Mouse (Mus musculus): ENCODE measurements around the gene Olfr629. TPM values are rescaled to one million over a fixed set of nuclear protein-coding genes. Genes with fewer than 3 reads are reported as not detected.
"Not testable (repeated sequence)": the region's sequence is repeated elsewhere in the genome, so short reads cannot be mapped to it uniquely, and the experiment has no call there.

Gene Olfr629
- polyA plus RNA-seq, 1 experiment from 2014 or later, result not detected

GRCm38 (mm10) chr7:103730074-103730473 lies 14.7 kb downstream of the Olfr629 start, which contains the start of gene Olfr628:
TSS of gene Olfr628 (plus strand) at chr7:103730374.
- Histone ChIP-seq H3K36me3 (ENCODE audit: control insufficient read depth, insufficient read depth, low read length) (no peaks in the 10 kb centered on the region), H3K9ac (replicated peaks; ENCODE audit: low read depth, low read length) (no peak within 1 kb of the TSS), H3K9me3 (ENCODE audit: control insufficient read depth, low read length) (no peaks in the 10 kb centered on the region), H3K27me3 (ENCODE audit: control insufficient read depth, insufficient read depth, low read length) (no peaks in the 10 kb centered on the region), H3K27ac (ENCODE audit: low read depth, low read length) (no peak within 1 kb of the TSS), H3K4me2 (ENCODE audit: low read depth, low read length) (no peak within 1 kb of the TSS), H3K4me3 (ENCODE audit: low read depth, low read length) (no peak within 1 kb of the TSS), H3K4me1 (ENCODE audit: control insufficient read depth, insufficient read depth, low read length) (no peaks in the 10 kb centered on the region)
- 94% methylated on average over 1 of the region's 1 CpGs for WGBS
- ATAC-seq (ENCODE audit: low read depth), result no peak

- not testable (repeated sequence) for H3K4me2 ChIP-seq (ENCODE audit: low read depth, low read length); H3K9me3 ChIP-seq (ENCODE audit: control insufficient read depth, low read length); H3K9ac ChIP-seq (replicated peaks; ENCODE audit: low read depth, low read length); ATAC-seq (ENCODE audit: low read depth); H3K4me3 ChIP-seq (ENCODE audit: low read depth, low read length); H3K27me3 ChIP-seq (ENCODE audit: control insufficient read depth, insufficient read depth, low read length); H3K27ac ChIP-seq (ENCODE audit: low read depth, low read length); H3K36me3 ChIP-seq (ENCODE audit: control insufficient read depth, insufficient read depth, low read length); H3K4me1 ChIP-seq (ENCODE audit: control insufficient read depth, insufficient read depth, low read length)
- 96% methylated on average over 1 of the region's 1 CpGs for WGBS
Observed at GRCm38 (mm10) chr7:103716398-103716797, 28.3 kb downstream of the Olfr629 start.

DNA sequence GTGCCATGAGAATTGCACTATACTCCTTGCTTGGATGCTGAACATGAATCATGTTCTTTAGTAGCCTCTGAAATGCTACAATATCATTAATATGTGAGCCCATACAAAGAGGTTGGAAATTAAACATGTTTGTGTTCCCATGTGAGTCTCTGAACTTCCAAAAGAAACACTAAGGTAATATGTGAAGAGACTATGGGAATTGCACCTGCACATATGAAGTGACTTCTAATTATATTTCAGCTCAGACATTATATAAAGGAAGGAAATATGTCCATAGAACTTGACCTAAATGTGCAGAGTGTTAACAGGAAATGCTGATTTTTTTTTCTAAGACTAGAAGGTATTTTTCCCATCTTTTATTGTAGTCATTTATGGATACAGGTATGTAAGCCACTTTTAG lies 30.4 kb downstream of the Olfr629 start, which contains the start of gene Olfr243:
Gene Olfr243 (plus strand): TSS at position 301 of the 400 bp plus-strand sequence.
- Histone ChIP-seq H3K27me3 (ENCODE audit: control insufficient read depth, insufficient read depth, low read length) (no peaks in the 10 kb centered on the region), H3K9ac (replicated peaks; ENCODE audit: low read depth, low read length) (no peak within 1 kb of the TSS)
- no peak for ATAC-seq (ENCODE audit: low read depth)

DNA sequence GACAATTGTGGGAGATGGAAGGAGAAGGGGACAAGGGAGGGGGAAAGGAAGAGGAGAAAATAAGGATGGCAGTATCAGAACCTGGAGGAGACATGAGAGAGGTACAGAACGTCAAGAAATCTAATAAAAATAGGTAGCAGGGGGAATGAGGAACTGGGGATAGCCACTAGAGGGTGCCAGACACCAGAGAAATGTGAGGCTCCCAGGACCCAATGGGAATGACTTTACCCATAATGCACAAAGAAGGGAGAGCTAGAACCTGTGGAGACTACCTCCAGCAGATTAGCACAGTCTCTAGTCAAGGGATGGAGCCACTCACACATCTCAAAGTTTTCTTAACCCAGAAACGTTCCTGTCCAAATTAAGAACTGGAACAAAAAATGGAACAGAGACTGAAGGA lies 32.7 kb downstream of the Olfr629 start:
- H3K4me2 ChIP-seq (ENCODE audit: low read depth, low read length), result no peak overlapping the region
- no peak for ATAC-seq (ENCODE audit: low read depth)
- no peak overlapping the region for H3K27ac ChIP-seq (ENCODE audit: low read depth, low read length)
- no peaks in the 10 kb centered on the region for H3K4me1 ChIP-seq (ENCODE audit: control insufficient read depth, insufficient read depth, low read length)
- H3K9me3 ChIP-seq (ENCODE audit: control insufficient read depth, low read length), result no peaks in the 10 kb centered on the region
- WGBS, result 36% methylated on average over 2 of the region's 2 CpGs
- no peak overlapping the region for H3K9ac ChIP-seq (replicated peaks; ENCODE audit: low read depth, low read length)
- no peak overlapping the region for H3K4me3 ChIP-seq (ENCODE audit: low read depth, low read length)
- H3K36me3 ChIP-seq (ENCODE audit: control insufficient read depth, insufficient read depth, low read length), result no peaks in the 10 kb centered on the region
- H3K27me3 ChIP-seq (ENCODE audit: control insufficient read depth, insufficient read depth, low read length), result no peaks in the 10 kb centered on the region

More for the DNA sequence above, 30.4 kb downstream of the Olfr629 start, which contains the start of gene Olfr243:
- no peaks in the 10 kb centered on the region for H3K9me3 ChIP-seq (ENCODE audit: control insufficient read depth, low read length)
- no peaks in the 10 kb centered on the region for H3K4me1 ChIP-seq (ENCODE audit: control insufficient read depth, insufficient read depth, low read length)
- H3K4me3 ChIP-seq (ENCODE audit: low read depth, low read length), result no peak within 1 kb of the TSS
- H3K4me2 ChIP-seq (ENCODE audit: low read depth, low read length), result no peak within 1 kb of the TSS
- no peaks in the 10 kb centered on the region for H3K36me3 ChIP-seq (ENCODE audit: control insufficient read depth, insufficient read depth, low read length)
- no peak within 1 kb of the TSS for H3K27ac ChIP-seq (ENCODE audit: low read depth, low read length)

DNA sequence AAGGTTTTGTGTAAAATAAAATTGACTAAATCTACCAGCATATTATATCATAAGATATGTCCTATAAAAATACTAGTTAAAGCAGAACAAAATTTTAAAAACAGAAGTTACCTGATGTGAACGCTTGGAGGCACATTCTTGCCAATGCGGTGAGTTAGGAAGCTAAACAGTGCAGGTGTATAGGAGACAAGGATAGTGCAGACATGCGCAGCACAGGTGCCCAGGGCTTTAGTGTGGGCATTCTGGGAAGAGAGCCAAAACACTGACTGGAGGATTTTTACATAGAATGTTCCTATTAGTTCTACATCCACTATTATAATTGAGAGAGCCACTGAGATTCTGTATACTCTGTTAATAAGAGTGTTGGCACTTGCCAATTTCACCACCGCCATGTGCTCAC lies 45.3 kb downstream of the Olfr629 start:
- Histone ChIP-seq H3K36me3 (ENCODE audit: control insufficient read depth, insufficient read depth, low read length) (no peaks in the 10 kb centered on the region), H3K27ac (ENCODE audit: low read depth, low read length) (no peak overlapping the region), H3K9me3 (ENCODE audit: control insufficient read depth, low read length) (no peaks in the 10 kb centered on the region), H3K4me2 (ENCODE audit: low read depth, low read length) (no peak overlapping the region), H3K4me1 (ENCODE audit: control insufficient read depth, insufficient read depth, low read length) (no peaks in the 10 kb centered on the region), H3K9ac (replicated peaks; ENCODE audit: low read depth, low read length) (no peak overlapping the region), H3K4me3 (ENCODE audit: low read depth, low read length) (no peak overlapping the region), H3K27me3 (ENCODE audit: control insufficient read depth, insufficient read depth, low read length) (no peaks in the 10 kb centered on the region)
- no peak for ATAC-seq (ENCODE audit: low read depth)
- WGBS, result 89% methylated on average over 4 of the region's 4 CpGs

Other genes starting within 250 kb of the Olfr629 start
- gene Olfr609, start 246.9 kb downstream of the Olfr629 start, polyA plus RNA-seq (2014; fragmentation: Nextera tagmentation; extraction: Ambion mirVana), result not detected in 2 replicates
- gene Olfr610, start 232.8 kb downstream of the Olfr629 start, polyA plus RNA-seq (2014; fragmentation: Nextera tagmentation; extraction: Ambion mirVana), result not detected in 2 replicates
- not detected in 2 replicates for gene Olfr611, start 224.1 kb downstream of the Olfr629 start, polyA plus RNA-seq (2014; fragmentation: Nextera tagmentation; extraction: Ambion mirVana)
- not detected in 2 replicates for gene Olfr612, start 202.2 kb downstream of the Olfr629 start, polyA plus RNA-seq (2014; fragmentation: Nextera tagmentation; extraction: Ambion mirVana)
- gene Olfr613, start 196.9 kb downstream of the Olfr629 start, polyA plus RNA-seq (2014; fragmentation: Nextera tagmentation; extraction: Ambion mirVana), result not detected in 2 replicates
- gene Olfr615, start 188.9 kb downstream of the Olfr629 start, polyA plus RNA-seq (2014; fragmentation: Nextera tagmentation; extraction: Ambion mirVana), result not detected in 2 replicates
- not detected in 2 replicates for gene Olfr616, start 175.8 kb downstream of the Olfr629 start, polyA plus RNA-seq (2014; fragmentation: Nextera tagmentation; extraction: Ambion mirVana)
- not detected in 2 replicates for gene Olfr617, start 171.9 kb downstream of the Olfr629 start, polyA plus RNA-seq (2014; fragmentation: Nextera tagmentation; extraction: Ambion mirVana)
- gene Olfr618, start 154.8 kb downstream of the Olfr629 start, polyA plus RNA-seq (2014; fragmentation: Nextera tagmentation; extraction: Ambion mirVana), result not detected in 2 replicates
- not detected in 2 replicates for gene Olfr619, start 144.4 kb downstream of the Olfr629 start, polyA plus RNA-seq (2014; fragmentation: Nextera tagmentation; extraction: Ambion mirVana)
- not detected in 2 replicates for gene Olfr620, start 132.4 kb downstream of the Olfr629 start, polyA plus RNA-seq (2014; fragmentation: Nextera tagmentation; extraction: Ambion mirVana)
- not detected in 2 replicates for gene Olfr622, start 102.2 kb downstream of the Olfr629 start, polyA plus RNA-seq (2014; fragmentation: Nextera tagmentation; extraction: Ambion mirVana)
- not detected in 2 replicates for gene Olfr623, start 81.2 kb downstream of the Olfr629 start, polyA plus RNA-seq (2014; fragmentation: Nextera tagmentation; extraction: Ambion mirVana)
- gene Olfr624, start 73.8 kb downstream of the Olfr629 start, polyA plus RNA-seq (2014; fragmentation: Nextera tagmentation; extraction: Ambion mirVana), result not detected in 2 replicates
- not detected in 2 replicates for gene Olfr625-ps1, start 62.2 kb downstream of the Olfr629 start, polyA plus RNA-seq (2014; fragmentation: Nextera tagmentation; extraction: Ambion mirVana)
- not detected in 2 replicates for gene Olfr243, start 30.3 kb downstream of the Olfr629 start, polyA plus RNA-seq (2014; fragmentation: Nextera tagmentation; extraction: Ambion mirVana)
- gene Olfr628, start 14.6 kb downstream of the Olfr629 start, polyA plus RNA-seq (2014; fragmentation: Nextera tagmentation; extraction: Ambion mirVana), result not detected in 2 replicates
- not detected in 2 replicates for gene Olfr630, start 12.4 kb upstream of the Olfr629 start, polyA plus RNA-seq (2014; fragmentation: Nextera tagmentation; extraction: Ambion mirVana)
- not detected in 2 replicates for gene Olfr69, start 26.7 kb upstream of the Olfr629 start, polyA plus RNA-seq (2014; fragmentation: Nextera tagmentation; extraction: Ambion mirVana)
- not detected in 2 replicates for gene Olfr68, start 34.8 kb upstream of the Olfr629 start, polyA plus RNA-seq (2014; fragmentation: Nextera tagmentation; extraction: Ambion mirVana)
- not detected in 2 replicates for gene Olfr67, start 46.9 kb upstream of the Olfr629 start, polyA plus RNA-seq (2014; fragmentation: Nextera tagmentation; extraction: Ambion mirVana)
- 1,217 and 1,461 TPM in 2 replicates for gene Hbb-bt, start 69.1 kb upstream of the Olfr629 start, polyA plus RNA-seq (2014; fragmentation: Nextera tagmentation; extraction: Ambion mirVana)
- 2,922 and 4,105 TPM in 2 replicates for gene Hbb-bs, start 83.2 kb upstream of the Olfr629 start, polyA plus RNA-seq (2014; fragmentation: Nextera tagmentation; extraction: Ambion mirVana)
- not detected in 2 replicates for gene Hbb-bh2, start 95.6 kb upstream of the Olfr629 start, polyA plus RNA-seq (2014; fragmentation: Nextera tagmentation; extraction: Ambion mirVana)
- 1.5 and 5.1 TPM in 2 replicates for gene Hbb-bh1, start 98.2 kb upstream of the Olfr629 start, polyA plus RNA-seq (2014; fragmentation: Nextera tagmentation; extraction: Ambion mirVana)
- 261 and 1,449 TPM in 2 replicates for gene Hbb-y, start 108.3 kb upstream of the Olfr629 start, polyA plus RNA-seq (2014; fragmentation: Nextera tagmentation; extraction: Ambion mirVana)
- gene Olfr66, start 141.3 kb upstream of the Olfr629 start, polyA plus RNA-seq (2014; fragmentation: Nextera tagmentation; extraction: Ambion mirVana), result not detected in 2 replicates
- not detected in 2 replicates for gene Olfr64, start 149.5 kb upstream of the Olfr629 start, polyA plus RNA-seq (2014; fragmentation: Nextera tagmentation; extraction: Ambion mirVana)
- not detected in 2 replicates for gene Olfr65, start 158.5 kb upstream of the Olfr629 start, polyA plus RNA-seq (2014; fragmentation: Nextera tagmentation; extraction: Ambion mirVana)
- gene Olfr631, start 183.9 kb upstream of the Olfr629 start, polyA plus RNA-seq (2014; fragmentation: Nextera tagmentation; extraction: Ambion mirVana), result not detected in 2 replicates
- not detected in 2 replicates for gene Olfr632, start 189.4 kb upstream of the Olfr629 start, polyA plus RNA-seq (2014; fragmentation: Nextera tagmentation; extraction: Ambion mirVana)
- gene Olfr633, start 199.5 kb upstream of the Olfr629 start, polyA plus RNA-seq (2014; fragmentation: Nextera tagmentation; extraction: Ambion mirVana), result not detected in 2 replicates
- gene Olfr635, start 226.2 kb upstream of the Olfr629 start, polyA plus RNA-seq (2014; fragmentation: Nextera tagmentation; extraction: Ambion mirVana), result 0.03 TPM in 1 of 2 replicates, not detected in the other